Mouse (Mus musculus) myocyte (in vitro differentiated cells): ENCODE measurements around the gene Pard3. TPM values are rescaled to one million over a fixed set of nuclear protein-coding genes. Genes with fewer than 3 reads are reported as not detected.

Experiments used
- H3K27me3 ChIP-seq: one replicate; pipeline ENCODE4 v1.6.1; 2011; ENCODE audit not compliant: control insufficient read depth, insufficient read depth, insufficient read length
- H3K36me3 ChIP-seq: one replicate; pipeline ENCODE4 v1.6.1; 2011; ENCODE audit not compliant: control insufficient read depth, insufficient read depth
- H3K4me2 ChIP-seq: one replicate; pipeline ENCODE4 v1.6.1; 2011; ENCODE audit warnings: low read depth, control low read depth
- H3K4me3 ChIP-seq: one replicate; pipeline ENCODE4 v1.5.1; 2011; ENCODE audit warnings: mild to moderate bottlenecking, control low read depth, moderate library complexity
- H3K79me2 ChIP-seq: one replicate; pipeline ENCODE4 v1.6.1; 2011; ENCODE audit not compliant: control insufficient read depth, insufficient read depth
- H3ac ChIP-seq: one replicate; pipeline ENCODE4 v1.6.1; 2011; ENCODE audit not compliant: control insufficient read depth, insufficient read length
- CEBPB ChIP-seq: IDR thresholded peaks from 2 replicates; pipeline ENCODE4 v1.6.1; 2011; ENCODE audit warnings: mild to moderate bottlenecking, moderate library complexity; ENCODE audit not compliant: poor library complexity, insufficient read depth, severe bottlenecking
- E2F4 ChIP-seq: IDR thresholded peaks from one replicate; pipeline ENCODE4 v1.6.1; 2011; ENCODE audit warnings: mild to moderate bottlenecking, control low read depth, moderate library complexity; ENCODE audit not compliant: insufficient read depth
- MAX ChIP-seq: IDR thresholded peaks from one replicate; pipeline ENCODE4 v1.6.1; 2011; ENCODE audit warnings: low read depth, mild to moderate bottlenecking, control low read depth
- MYOD1 ChIP-seq, 3 experiments: IDR thresholded peaks; one replicate each; pipeline ENCODE4 v1.6.1; 2011; ENCODE audit warnings: control low read depth in 2 of 3, low read depth in 2 of 3, mild to moderate bottlenecking in 2 of 3, moderate library complexity in 1 of 3; ENCODE audit not compliant: insufficient read length in 2 of 3, control insufficient read depth in 1 of 3
- MYOG ChIP-seq, 3 experiments: IDR thresholded peaks; one replicate each; pipeline ENCODE4 v1.6.1; 2011; ENCODE audit warnings: control low read depth in 2 of 3, low read depth in 2 of 3, mild to moderate bottlenecking in 2 of 3; ENCODE audit not compliant: insufficient read length in 2 of 3, control insufficient read depth in 1 of 3, insufficient read depth in 1 of 3
- POLR2A ChIP-seq: IDR thresholded peaks from one replicate; pipeline ENCODE4 v1.6.1; 2011; ENCODE audit warnings: low read depth, mild to moderate bottlenecking, control low read depth, moderate library complexity; ENCODE audit not compliant: insufficient read length
- POLR2AphosphoS2 ChIP-seq: IDR thresholded peaks from one replicate; pipeline ENCODE4 v1.6.1; 2011; ENCODE audit warnings: low read depth, control low read depth; ENCODE audit not compliant: insufficient read length
- REST ChIP-seq: IDR thresholded peaks from one replicate; pipeline ENCODE4 v1.6.1; 2011; ENCODE audit warnings: mild to moderate bottlenecking, control low read depth, moderate library complexity; ENCODE audit not compliant: insufficient read depth, insufficient read length
- SRF ChIP-seq: IDR thresholded peaks from one replicate; pipeline ENCODE4 v1.6.1; 2011; ENCODE audit warnings: low read depth; ENCODE audit not compliant: control insufficient read depth, insufficient read length
- TCF12 ChIP-seq: IDR thresholded peaks from one replicate; pipeline ENCODE4 v1.6.1; 2011; ENCODE audit warnings: mild to moderate bottlenecking, control low read depth; ENCODE audit not compliant: poor library complexity, insufficient read depth, severe bottlenecking
- TCF3 ChIP-seq: IDR thresholded peaks from one replicate; pipeline ENCODE4 v1.6.1; 2011; ENCODE audit warnings: low read depth, control low read depth; ENCODE audit not compliant: insufficient read length
- USF1 ChIP-seq: IDR thresholded peaks from one replicate; pipeline ENCODE4 v1.6.1; 2011; ENCODE audit warnings: low read depth, mild to moderate bottlenecking, control low read depth, moderate library complexity
- polyA plus RNA-seq: library from polyadenylated mRNA; unstranded; fragments of >200 nt; fragmentation: generic; extraction: Trizol; gene quantifications from one replicate; pipeline ENCODE4 v1.2.1, GENCODE M21; 2012; ENCODE audit warnings: missing spikeins

Gene Pard3
- polyA plus RNA-seq, 1 experiment, result 24.3 TPM

GRCm38 (mm10) chr8:127512001-127512573 lies 448.4 kb downstream of the Pard3 start:
- TF ChIP-seq POLR2A, result no peak
- no peak for TF ChIP-seq MYOG (IDR thresholded peaks at IDR 0.05; ENCODE audit: control insufficient read depth in 1 of 3, insufficient read depth in 1 of 3, insufficient read length in 2 of 3, low read depth in 2 of 3)
- no peak for TF ChIP-seq POLR2AphosphoS2
- H3K4me3 ChIP-seq, result no peak overlapping the region
- H3K79me2 ChIP-seq, result no peaks in the 10 kb centered on the region
- H3K36me3 ChIP-seq, result no peaks in the 10 kb centered on the region
- H3ac ChIP-seq, result no peak overlapping the region
- no peaks in the 10 kb centered on the region for H3K27me3 ChIP-seq
- no peak overlapping the region for H3K4me2 ChIP-seq

GRCm38 (mm10) chr8:127512580-127512979 lies 448.9 kb downstream of the Pard3 start:
- Histone ChIP-seq H3K36me3 (no peaks in the 10 kb centered on the region), H3K4me2 (no peak overlapping the region), H3K27me3 (no peaks in the 10 kb centered on the region), H3K4me3 (no peak overlapping the region), H3ac (no peak overlapping the region), H3K79me2 (no peaks in the 10 kb centered on the region)
- no peak for TF ChIP-seq REST
- no peak for TF ChIP-seq USF1
- no peak for TF ChIP-seq E2F4
- TF ChIP-seq MYOD1 (IDR thresholded peaks at IDR 0.05; ENCODE audit: control insufficient read depth in 1 of 3, insufficient read length in 2 of 3, low read depth in 2 of 3), result no peak
- no peak for TF ChIP-seq TCF3
- no peak for TF ChIP-seq MAX
- no peak for TF ChIP-seq SRF
- TF ChIP-seq MYOG (IDR thresholded peaks at IDR 0.05; ENCODE audit: control insufficient read depth in 1 of 3, insufficient read depth in 1 of 3, insufficient read length in 2 of 3, low read depth in 2 of 3), result no peak
- TF ChIP-seq TCF12, result no peak
- TF ChIP-seq POLR2AphosphoS2, result no peak
- no peak for TF ChIP-seq POLR2A
- TF ChIP-seq CEBPB, result no peak

GRCm38 (mm10) chr8:127514810-127515735 lies 451.4 kb downstream of the Pard3 start:
- no peak overlapping the region for H3ac ChIP-seq
- TF ChIP-seq MYOD1 (IDR thresholded peaks at IDR 0.05; ENCODE audit: control insufficient read depth in 1 of 3, insufficient read length in 2 of 3, low read depth in 2 of 3) (peak in 1 of 3 experiments; percentile 6), MYOG (IDR thresholded peaks at IDR 0.05; ENCODE audit: control insufficient read depth in 1 of 3, insufficient read depth in 1 of 3, insufficient read length in 2 of 3, low read depth in 2 of 3) (no peak), SRF (no peak)
- no peak overlapping the region for H3K4me3 ChIP-seq
- no peak overlapping the region for H3K4me2 ChIP-seq
- no peaks in the 10 kb centered on the region for H3K36me3 ChIP-seq
- H3K27me3 ChIP-seq, result no peaks in the 10 kb centered on the region
- no peaks in the 10 kb centered on the region for H3K79me2 ChIP-seq

GRCm38 (mm10) chr8:127516043-127516442 lies 452.4 kb downstream of the Pard3 start:
- Histone ChIP-seq H3K27me3 (no peaks in the 10 kb centered on the region), H3K79me2 (no peaks in the 10 kb centered on the region), H3K4me2 (no peak overlapping the region), H3ac (no peak overlapping the region), H3K4me3 (no peak overlapping the region), H3K36me3 (no peaks in the 10 kb centered on the region)
- TF ChIP-seq TCF12 (no peak), CEBPB (no peak), USF1 (no peak), REST (no peak), POLR2A (no peak), MAX (no peak), E2F4 (no peak), MYOD1 (IDR thresholded peaks at IDR 0.05; ENCODE audit: control insufficient read depth in 1 of 3, insufficient read length in 2 of 3, low read depth in 2 of 3) (no peak), POLR2AphosphoS2 (no peak), TCF3 (no peak), MYOG (IDR thresholded peaks at IDR 0.05; ENCODE audit: control insufficient read depth in 1 of 3, insufficient read depth in 1 of 3, insufficient read length in 2 of 3, low read depth in 2 of 3) (no peak), SRF (no peak)

- TF ChIP-seq MYOG (IDR thresholded peaks at IDR 0.05; ENCODE audit: control insufficient read depth in 1 of 3, insufficient read depth in 1 of 3, insufficient read length in 2 of 3, low read depth in 2 of 3) (no peak), TCF3 (no peak), E2F4 (no peak), SRF (no peak), CEBPB (no peak), MYOD1 (IDR thresholded peaks at IDR 0.05; ENCODE audit: control insufficient read depth in 1 of 3, insufficient read length in 2 of 3, low read depth in 2 of 3) (no peak), TCF12 (no peak), POLR2A (no peak), REST (no peak), POLR2AphosphoS2 (no peak), MAX (no peak)
- H3K4me3 ChIP-seq, result no peak overlapping the region
- H3K27me3 ChIP-seq, result no peaks in the 10 kb centered on the region
Observed at GRCm38 (mm10) chr8:127525673-127526072, 462.0 kb downstream of the Pard3 start.

More at GRCm38 (mm10) chr8:127525673-127526072, 462.0 kb downstream of the Pard3 start:
- no peak overlapping the region for H3ac ChIP-seq
- H3K79me2 ChIP-seq, result no peaks in the 10 kb centered on the region
- H3K36me3 ChIP-seq, result no peaks in the 10 kb centered on the region
- no peak overlapping the region for H3K4me2 ChIP-seq
